Mouse (Mus musculus): ENCODE data around the gene Ptafr.

Ptafr gene

DNA sequence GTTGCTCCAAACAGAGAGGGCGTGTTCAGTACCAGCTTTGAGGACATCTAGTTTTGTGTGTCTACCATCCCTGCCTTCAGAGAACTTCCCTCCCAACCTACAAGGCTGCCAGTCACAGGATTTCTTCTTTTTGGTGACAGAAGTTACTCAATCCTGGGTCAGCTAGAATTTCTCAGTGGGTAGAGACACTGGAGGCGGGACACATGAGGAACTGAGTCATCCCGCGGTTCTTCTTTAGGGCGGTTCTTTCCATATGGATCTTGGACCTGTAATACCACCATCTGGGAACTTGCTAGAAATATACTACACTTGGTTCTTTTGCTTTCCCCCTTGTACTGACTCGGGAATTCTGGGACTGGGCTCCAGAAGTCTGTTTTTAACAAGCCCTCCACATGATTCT, 54.0 kb downstream of the Ptafr start:
- peak; percentile 82 for DNase-seq (ENCODE audit: low read depth)

DNA sequence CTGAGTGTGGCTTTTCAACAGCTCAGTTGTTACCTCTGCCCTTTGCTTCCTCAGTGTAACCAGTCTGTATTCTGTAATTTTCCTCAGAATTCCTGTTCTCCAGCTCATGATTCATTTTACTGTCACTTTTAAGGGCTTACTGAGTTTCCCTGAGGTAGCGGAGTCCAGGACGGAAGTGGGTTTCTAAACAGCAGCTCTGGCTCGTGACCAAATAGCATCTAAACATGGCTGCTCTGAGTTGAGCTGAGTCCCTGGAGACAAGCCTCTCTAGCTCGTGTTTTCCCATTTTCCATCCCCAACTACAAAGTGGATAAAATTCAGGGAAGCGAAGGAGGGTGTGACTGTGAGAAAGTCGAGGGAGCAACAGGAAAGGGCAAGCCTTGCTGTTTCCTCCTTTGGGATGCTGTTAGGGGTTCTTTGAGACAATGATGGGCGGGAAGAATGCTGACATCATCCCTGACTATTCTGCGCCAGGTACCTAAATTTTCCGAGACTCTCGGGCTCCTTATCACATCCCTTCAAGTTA, 55.0 kb downstream of the Ptafr start:
- DNase-seq (ENCODE audit: low read depth): no peak

DNA sequence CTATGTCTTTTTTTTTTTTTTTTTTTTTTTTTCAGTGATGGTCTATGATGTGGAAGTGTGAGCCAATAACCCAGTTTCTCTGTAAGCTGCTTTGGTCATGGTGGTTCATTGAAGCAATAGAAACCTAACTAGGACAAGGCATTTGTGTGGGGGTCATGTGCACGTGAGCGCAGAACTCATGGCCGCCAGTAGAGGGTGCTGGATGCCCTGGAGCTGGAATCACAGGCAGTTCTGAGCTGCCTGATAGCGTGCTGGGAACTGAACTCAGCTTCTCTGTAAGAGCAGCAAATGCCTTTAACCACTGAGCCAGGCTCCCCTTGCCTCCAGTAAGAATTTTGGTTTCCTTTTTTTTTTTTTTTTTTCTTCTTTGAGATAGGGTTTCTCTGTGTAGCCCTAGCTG, 56.3 kb downstream of the Ptafr start:
- no peak for DNase-seq (ENCODE audit: low read depth)

DNA sequence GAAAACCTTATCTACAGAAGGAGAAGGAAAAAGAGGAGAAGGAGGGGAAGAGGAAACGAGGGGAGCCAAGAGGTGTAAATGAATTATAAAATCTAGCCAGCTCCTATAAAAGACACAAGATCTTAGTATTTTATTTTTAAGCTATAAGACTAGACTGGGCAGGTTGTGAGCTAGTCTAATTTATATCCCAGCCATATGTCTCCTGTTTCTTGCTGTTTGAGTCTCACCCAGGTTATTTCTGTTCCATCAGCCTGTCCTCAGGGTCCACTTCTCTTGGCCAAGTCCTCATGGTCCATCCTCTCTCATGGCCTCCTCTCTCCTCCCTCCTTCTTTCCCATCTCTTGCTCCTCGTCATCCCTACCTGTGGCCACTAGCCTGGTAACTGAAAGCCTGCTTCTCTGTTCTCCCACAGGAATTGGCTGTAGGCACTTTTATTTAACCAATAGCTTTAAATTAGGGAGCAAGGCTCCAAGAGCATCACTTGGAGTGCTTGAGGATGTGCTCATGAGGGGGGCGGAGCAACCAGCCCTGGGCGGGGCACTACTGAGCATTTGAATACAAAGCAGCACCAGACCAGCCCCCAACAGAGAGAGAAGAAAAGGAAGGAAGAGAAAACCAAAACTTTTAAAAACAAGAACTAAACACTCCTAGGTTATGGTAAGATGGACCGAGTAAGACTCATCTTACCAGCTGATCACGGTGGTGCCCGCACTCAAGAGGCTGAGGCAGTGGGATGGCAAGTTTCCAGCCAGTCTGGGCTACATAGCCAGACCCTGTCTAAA, 57.6 kb downstream of the Ptafr start:
- DNase-seq (ENCODE audit: low read depth): no peak

DNA sequence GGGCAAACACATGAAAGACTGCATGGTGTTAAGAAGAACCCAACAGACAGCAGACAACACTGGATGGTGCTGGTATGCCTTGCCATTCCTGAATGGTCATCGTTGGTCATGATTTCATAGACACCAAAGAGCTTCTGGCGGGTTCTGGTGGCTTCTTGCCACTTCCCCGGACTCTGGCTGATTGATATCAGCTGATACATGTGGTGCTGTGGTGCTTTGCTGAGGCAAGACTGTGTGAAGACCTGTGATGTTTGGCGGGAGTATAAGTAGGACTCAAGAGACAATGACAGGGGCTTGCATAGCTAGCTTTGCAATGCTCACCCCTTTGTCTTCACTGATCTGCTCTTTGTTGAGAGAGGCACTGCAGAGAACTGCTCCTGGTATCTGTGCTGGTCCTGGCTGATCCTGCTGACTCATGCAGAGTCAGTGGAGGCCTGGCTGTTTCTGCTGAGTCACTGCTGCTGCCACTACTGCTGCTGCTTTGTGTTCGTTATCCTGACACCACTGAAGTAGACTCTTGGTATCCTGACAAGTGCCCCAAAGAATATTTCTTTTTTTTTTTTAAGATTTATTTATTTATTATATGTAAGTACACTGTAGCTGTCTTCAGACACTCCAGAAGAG, 60.3 kb downstream of the Ptafr start:
- peak; percentile 89 for DNase-seq (ENCODE audit: low read depth)

DNA sequence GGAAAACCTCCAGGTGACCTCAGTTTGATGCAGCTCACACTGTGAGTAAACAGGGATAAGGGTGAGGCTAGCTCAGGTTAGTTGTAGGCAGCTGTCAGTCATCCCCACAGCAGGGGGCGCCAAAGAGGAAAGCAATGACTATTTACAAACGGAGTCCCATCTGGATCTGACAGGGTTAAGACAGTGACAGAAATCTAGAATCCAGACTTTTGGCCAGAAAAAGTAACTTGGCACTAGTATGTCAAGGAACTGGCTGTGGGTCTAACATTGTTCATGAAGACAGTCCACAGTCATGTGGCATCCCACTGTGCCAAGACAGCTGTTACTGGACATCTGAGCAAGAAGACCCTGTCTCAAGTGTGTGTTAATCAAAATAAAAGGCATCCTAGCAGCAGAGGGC, 65.0 kb downstream of the Ptafr start:
- peak; percentile 66 for DNase-seq (ENCODE audit: low read depth)

All from 416B (cell line).